Mouse (Mus musculus): ENCODE data around the gene Stoml3. TPM values are rescaled to one million over a fixed set of nuclear protein-coding genes. Genes with fewer than 3 reads are reported as not detected.
A peak's percentile ranks its signal among the peaks of the same experiment; 100 is the strongest.

Gene Stoml3
- total and polyA plus RNA-seq, 2 experiments from 2014 or later, result not detected

GRCm38 (mm10) chr3:53454005-53454404 lies 34.4 kb upstream of the Stoml3 start:
- H3K4me2 ChIP-seq (ENCODE audit: low read depth, low read length), result no peak overlapping the region
- no peaks in the 10 kb centered on the region for H3K27me3 ChIP-seq (ENCODE audit: insufficient read depth, low read length)
- ATAC-seq (no peak), DNase-seq (ENCODE audit: low spot score) (no peak)
- H3K4me1 ChIP-seq (ENCODE audit: insufficient read depth, low read length), result no peaks in the 10 kb centered on the region
- H3K9ac ChIP-seq (replicated peaks; ENCODE audit: low read length), result no peak overlapping the region
- H3K27ac ChIP-seq, result no peak overlapping the region
- no peaks in the 10 kb centered on the region for H3K9me3 ChIP-seq (ENCODE audit: low read length)
- H3K36me3 ChIP-seq (ENCODE audit: insufficient read depth, low read length), result peaks cover 77% of the 10 kb centered on the region
- no peak overlapping the region for H3K4me3 ChIP-seq (ENCODE audit: low read length)
- 95% methylated on average over 6 of the region's 6 CpGs for WGBS
- TF ChIP-seq CTCF (IDR thresholded peaks at IDR 0.05; ENCODE audit: low read depth), result no peak

- no peak for TF ChIP-seq CTCF (IDR thresholded peaks at IDR 0.05; ENCODE audit: low read depth)
- H3K9me3 ChIP-seq (ENCODE audit: low read length), result no peaks in the 10 kb centered on the region
- no peak overlapping the region for H3K4me2 ChIP-seq (ENCODE audit: low read depth, low read length)
- no peak for ATAC-seq
- peaks cover 77% of the 10 kb centered on the region for H3K36me3 ChIP-seq (ENCODE audit: insufficient read depth, low read length)
- no peaks in the 10 kb centered on the region for H3K27me3 ChIP-seq (ENCODE audit: insufficient read depth, low read length)
- no peak overlapping the region for H3K27ac ChIP-seq
- H3K9ac ChIP-seq (replicated peaks; ENCODE audit: low read length), result no peak overlapping the region
- no peak for DNase-seq (ENCODE audit: low spot score)
- no peak overlapping the region for H3K4me3 ChIP-seq (ENCODE audit: low read length)
- WGBS, result 94% methylated on average over 6 of the region's 6 CpGs
- H3K4me1 ChIP-seq (ENCODE audit: insufficient read depth, low read length), result no peaks in the 10 kb centered on the region
Measured at GRCm38 (mm10) chr3:53454561-53454960, 33.9 kb upstream of the Stoml3 start.

DNA sequence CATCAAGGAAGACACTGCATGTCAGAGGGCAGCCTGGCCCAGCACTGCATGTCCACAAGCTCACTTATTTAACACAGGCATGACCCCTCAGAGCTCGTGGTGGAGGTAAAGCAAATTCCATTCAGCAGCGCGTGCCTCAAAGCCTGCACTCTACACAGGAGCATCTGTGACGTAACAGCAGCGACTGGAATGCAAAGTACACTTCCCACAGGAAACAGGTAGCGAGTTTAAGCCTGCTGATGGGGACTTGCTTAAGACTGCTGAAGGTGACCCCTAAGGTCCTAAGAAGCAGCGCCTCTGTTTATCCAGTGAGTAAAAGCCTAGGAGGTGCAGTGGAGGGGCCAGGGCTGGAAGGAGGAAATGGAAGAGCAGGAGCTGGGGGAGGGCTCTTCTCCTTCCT lies 33.5 kb upstream of the Stoml3 start:
- TF ChIP-seq CTCF (IDR thresholded peaks at IDR 0.05; ENCODE audit: low read depth), result no peak
- no peak overlapping the region for H3K4me2 ChIP-seq (ENCODE audit: low read depth, low read length)
- 81% methylated on average over 7 of the region's 7 CpGs for WGBS
- H3K27me3 ChIP-seq (ENCODE audit: insufficient read depth, low read length), result no peaks in the 10 kb centered on the region
- H3K4me1 ChIP-seq (ENCODE audit: insufficient read depth, low read length), result no peaks in the 10 kb centered on the region
- H3K27ac ChIP-seq, result no peak overlapping the region
- DNase-seq (ENCODE audit: low spot score) (no peak), ATAC-seq (no peak)
- peaks cover 77% of the 10 kb centered on the region for H3K36me3 ChIP-seq (ENCODE audit: insufficient read depth, low read length)
- H3K9ac ChIP-seq (replicated peaks; ENCODE audit: low read length), result no peak overlapping the region
- no peak overlapping the region for H3K4me3 ChIP-seq (ENCODE audit: low read length)
- no peaks in the 10 kb centered on the region for H3K9me3 ChIP-seq (ENCODE audit: low read length)

DNA sequence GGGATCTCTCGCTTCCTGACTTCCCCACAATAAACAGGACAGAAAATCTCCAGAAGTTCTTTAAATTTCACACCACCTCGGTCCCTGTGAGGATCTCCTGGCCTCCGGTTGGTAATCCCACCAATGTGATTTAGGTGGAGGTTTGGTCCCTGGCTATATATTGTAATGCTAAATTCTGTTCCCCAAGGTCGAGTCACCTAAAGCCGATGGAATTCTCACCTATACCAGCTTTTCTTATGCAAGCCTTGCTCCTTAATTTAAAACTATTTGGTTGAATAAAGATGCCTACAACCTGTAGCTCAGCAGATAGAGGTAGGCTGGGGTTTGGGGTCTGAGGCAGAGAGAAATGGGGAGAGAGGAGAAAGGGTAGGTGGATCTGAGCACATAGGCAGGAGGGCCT lies 30.7 kb upstream of the Stoml3 start:
- no peak overlapping the region for H3K4me3 ChIP-seq (ENCODE audit: low read length)
- no peak overlapping the region for H3K9ac ChIP-seq (replicated peaks; ENCODE audit: low read length)
- no peaks in the 10 kb centered on the region for H3K27me3 ChIP-seq (ENCODE audit: insufficient read depth, low read length)
- no peak for TF ChIP-seq CTCF (IDR thresholded peaks at IDR 0.05; ENCODE audit: low read depth)
- 87% methylated on average over 5 of the region's 5 CpGs for WGBS
- ATAC-seq (no peak), DNase-seq (ENCODE audit: low spot score) (no peak)
- peaks cover 57% of the 10 kb centered on the region; the same call in 1 of the 2 replicates for H3K36me3 ChIP-seq (ENCODE audit: insufficient read depth, low read length)
- H3K9me3 ChIP-seq (ENCODE audit: low read length), result no peaks in the 10 kb centered on the region
- H3K4me1 ChIP-seq (ENCODE audit: insufficient read depth, low read length), result no peaks in the 10 kb centered on the region
- no peak overlapping the region for H3K4me2 ChIP-seq (ENCODE audit: low read depth, low read length)
- no peak overlapping the region for H3K27ac ChIP-seq

- Histone ChIP-seq H3K27me3 (ENCODE audit: insufficient read depth, low read length) (no peaks in the 10 kb centered on the region), H3K36me3 (ENCODE audit: insufficient read depth, low read length) (peaks cover 37% of the 10 kb centered on the region; the same call in 1 of the 2 replicates), H3K4me2 (ENCODE audit: low read depth, low read length) (no peak overlapping the region), H3K9ac (replicated peaks; ENCODE audit: low read length) (no peak overlapping the region), H3K27ac (no peak overlapping the region), H3K4me3 (ENCODE audit: low read length) (no peak overlapping the region), H3K4me1 (ENCODE audit: insufficient read depth, low read length) (no peaks in the 10 kb centered on the region; the same call in 1 of the 2 replicates), H3K9me3 (ENCODE audit: low read length) (no peaks in the 10 kb centered on the region)
- no peak for DNase-seq (ENCODE audit: low spot score)
- no peak for ATAC-seq
- no peak for TF ChIP-seq CTCF (IDR thresholded peaks at IDR 0.05; ENCODE audit: low read depth)
- WGBS, result 87% methylated on average over 9 of the region's 9 CpGs
Measured at GRCm38 (mm10) chr3:53460106-53460505, 28.3 kb upstream of the Stoml3 start.

DNA sequence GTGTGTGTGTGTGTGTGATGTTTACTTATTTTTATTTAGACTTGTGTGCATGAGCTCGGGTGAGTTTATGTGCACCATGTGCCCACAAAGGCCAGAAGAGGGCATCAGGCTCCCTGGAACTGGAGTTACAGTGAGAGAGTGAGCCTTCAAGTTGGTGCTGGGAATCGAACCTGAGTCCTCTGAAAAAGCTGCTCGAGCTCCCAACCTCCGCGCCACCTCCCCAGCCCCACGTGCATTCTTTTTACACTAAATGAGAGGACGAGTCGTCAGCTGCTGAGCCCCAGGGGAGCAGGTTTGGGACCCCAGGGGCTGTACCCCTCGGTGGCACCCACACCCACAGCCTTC lies 25.8 kb upstream of the Stoml3 start:
- Histone ChIP-seq H3K4me1 (ENCODE audit: insufficient read depth, low read length) (peaks cover 14% of the 10 kb centered on the region), H3K4me2 (ENCODE audit: low read depth, low read length) (peak overlapping the region; percentile 84), H3K9me3 (ENCODE audit: low read length) (no peaks in the 10 kb centered on the region), H3K27ac (peak overlapping the region; percentile 90), H3K36me3 (ENCODE audit: insufficient read depth, low read length) (peaks cover 15% of the 10 kb centered on the region; the same call in 1 of the 2 replicates), H3K4me3 (ENCODE audit: low read length) (peak overlapping the region; percentile 93), H3K9ac (replicated peaks; ENCODE audit: low read length) (peak overlapping the region; percentile 87), H3K27me3 (ENCODE audit: insufficient read depth, low read length) (no peaks in the 10 kb centered on the region)
- TF ChIP-seq CTCF (IDR thresholded peaks at IDR 0.05; ENCODE audit: low read depth), result peak; percentile 25
- ATAC-seq, result no peak; the same call in 1 of the 2 replicates
- DNase-seq (ENCODE audit: low spot score), result peak; percentile 46
- 2% methylated on average over 9 of the region's 9 CpGs for WGBS

GRCm38 (mm10) chr3:53463046-53463764 lies 25.2 kb upstream of the Stoml3 start, which contains the start of the genes Nhlrc3 and Proser1:
Gene Nhlrc3 (minus strand): TSS chr3:53463332.
Gene Proser1 (plus strand): TSS chr3:53463666.
- under 1% methylated on average over 52 of the region's 52 CpGs for WGBS

More at GRCm38 (mm10) chr3:53463046-53463764, 25.2 kb upstream of the Stoml3 start, which contains the start of the genes Nhlrc3 and Proser1:
- Histone ChIP-seq H3K4me1 (ENCODE audit: insufficient read depth, low read length) (peaks cover 14% of the 10 kb centered on the region), H3K27ac (peak within 1 kb of the TSS; percentile 90), H3K4me2 (ENCODE audit: low read depth, low read length) (peak within 1 kb of the TSS; percentile 84), H3K9ac (replicated peaks; ENCODE audit: low read length) (peak within 1 kb of the TSS; percentile 87), H3K27me3 (ENCODE audit: insufficient read depth, low read length) (no peaks in the 10 kb centered on the region), H3K4me3 (ENCODE audit: low read length) (peak within 1 kb of the TSS; percentile 93), H3K36me3 (ENCODE audit: insufficient read depth, low read length) (peaks cover 12% of the 10 kb centered on the region; the same call in 1 of the 2 replicates), H3K9me3 (ENCODE audit: low read length) (no peaks in the 10 kb centered on the region)
- peak; percentile 99 for ATAC-seq
- no peak; the same call in 1 of the 2 replicates for TF ChIP-seq CTCF (IDR thresholded peaks at IDR 0.05; ENCODE audit: low read depth)
- DNase-seq (ENCODE audit: low spot score), result peak; percentile 98

Measured in hindbrain, postnatal 0 days (tissue).